8 mouse cellular contexts compared by ENCODE assay signal in the genomic region with DNA sequence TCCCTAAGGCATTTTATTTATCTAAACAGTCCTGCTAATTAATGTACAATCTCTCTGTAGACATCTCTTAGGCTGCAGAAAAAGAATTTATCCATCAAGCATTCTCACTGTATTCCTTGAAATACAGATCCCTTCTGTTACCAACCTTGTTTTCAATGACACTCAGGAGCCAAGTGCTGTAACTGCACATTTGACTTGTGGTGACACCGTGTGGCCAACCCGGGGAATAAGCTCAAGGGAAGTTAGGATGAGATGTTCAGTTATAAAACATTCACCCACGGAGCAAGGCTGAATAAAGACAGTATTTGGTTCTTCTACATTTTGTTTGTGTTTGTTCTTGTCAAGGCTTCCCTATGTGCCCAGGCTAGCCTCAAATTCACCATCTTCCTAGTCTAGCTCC. TPM values are rescaled to one million over a fixed set of nuclear protein-coding genes. Genes with fewer than 3 reads are reported as not detected.
A peak's percentile ranks its signal among the peaks of the same experiment; 100 is the strongest.
DNase-seq lines count a peak whose midpoint lies in the region; ATAC-seq and TF ChIP-seq lines count a peak whose summit lies in the region.

No protein-coding gene starts in this region.

- no peak overlapping the region for H3K4me2 ChIP-seq in hindbrain, embryonic 11.5 days (replicated peaks; ENCODE audit: low read depth, low read length)
- H3K4me2 ChIP-seq in midbrain, embryonic 14.5 days (ENCODE audit: low read length) = no peak overlapping the region

- no peaks in the 10 kb centered on the region; the same call in 1 of the 2 replicates for H3K4me1 ChIP-seq in hindbrain, embryonic 11.5 days (replicated peaks; ENCODE audit: control insufficient read depth, insufficient read depth, low read length)
- H3K4me1 ChIP-seq in midbrain, embryonic 14.5 days (ENCODE audit: control insufficient read depth, insufficient read depth, low read length) = no peaks in the 10 kb centered on the region
- no peaks in the 10 kb centered on the region for H3K4me1 ChIP-seq in thymus, adult 2 months (replicated peaks; ENCODE audit: control insufficient read depth, insufficient read depth, low read length)

- TF ChIP-seq CTCF in left cerebral cortex, adult 2 months (IDR thresholded peaks at IDR 0.05) = peak; percentile 74
- no peak for TF ChIP-seq CTCF in thymus, adult 2 months (IDR thresholded peaks at IDR 0.05; ENCODE audit: borderline replicate concordance, control insufficient read depth, extremely low read depth, insufficient read depth, low read length, poor library complexity)

- peak; percentile 53 to 61 for DNase-seq in cerebellum, postnatal 10 days
- DNase-seq in cerebellum, adult 11-12 months = no peak
- peak in 1 of 2 experiments; percentile 55 for DNase-seq in left cerebral cortex, adult 2 months (ENCODE audit: extremely low spot score in 1 of 2, low spot score in 2 of 2)
- no peak for DNase-seq in left cerebral cortex, adult 11 months (ENCODE audit: low spot score)
- peak; percentile 59 for DNase-seq in ZHBTc4 (ENCODE audit: low read depth, low spot score)
- peak; percentile 47 for DNase-seq in hindbrain, embryonic 11.5 days (ENCODE audit: low spot score)
- DNase-seq in midbrain, embryonic 14.5 days = peak; percentile 84
- no peak for DNase-seq in thymus, adult 2 months

- ATAC-seq in hindbrain, embryonic 11.5 days (ENCODE audit: low FRiP score) = peak; percentile 51; the same call in 1 of the 2 replicates
- no peak for ATAC-seq in midbrain, embryonic 14.5 days (ENCODE audit: low FRiP score, low TSS enrichment)

- intact Hi-C loops in left cerebral cortex, adult 2 months (cut with DNase I) = loop anchor here (1.0 to 5.0 kb wide), 3 partner anchors 56 to 132 kb away; partner anchors contain the start of gene Ddx47

- H3K9me3 ChIP-seq in hindbrain, embryonic 11.5 days (ENCODE audit: control insufficient read depth, low read length) = no peaks in the 10 kb centered on the region
- no peaks in the 10 kb centered on the region for H3K9me3 ChIP-seq in midbrain, embryonic 14.5 days (ENCODE audit: control insufficient read depth, low read length)

- H3K27ac ChIP-seq in left cerebral cortex, adult 2 months = peak overlapping the region; percentile 71
- H3K27ac ChIP-seq in hindbrain, embryonic 11.5 days (ENCODE audit: low read depth, low read length) = no peak overlapping the region
- H3K27ac ChIP-seq in midbrain, embryonic 14.5 days (replicated peaks; ENCODE audit: low read depth, low read length) = no peak overlapping the region
- no peak overlapping the region for H3K27ac ChIP-seq in thymus, adult 2 months (ENCODE audit: control insufficient read depth, insufficient read depth, low read length)

- WGBS in hindbrain, embryonic 11.5 days = 6% methylated on average over 3 of the region's 3 CpGs
- 2% methylated on average over 3 of the region's 3 CpGs for WGBS in midbrain, embryonic 14.5 days
- 5% methylated on average over 3 of the region's 3 CpGs for WGBS in thymus, adult 2 months

- no peak overlapping the region for H3K9ac ChIP-seq in hindbrain, embryonic 11.5 days (ENCODE audit: low read depth, low read length)
- no peak overlapping the region for H3K9ac ChIP-seq in midbrain, embryonic 14.5 days (replicated peaks; ENCODE audit: low read length)

- H3K36me3 ChIP-seq in hindbrain, embryonic 11.5 days (ENCODE audit: control insufficient read depth, insufficient read depth, low read length) = no peaks in the 10 kb centered on the region
- no peaks in the 10 kb centered on the region for H3K36me3 ChIP-seq in midbrain, embryonic 14.5 days (ENCODE audit: control insufficient read depth, insufficient read depth, low read length)
- no peaks in the 10 kb centered on the region for H3K36me3 ChIP-seq in thymus, adult 2 months (ENCODE audit: control insufficient read depth, insufficient read depth, low read length)

- TF ChIP-seq POLR2A in thymus, adult 2 months (IDR thresholded peaks at IDR 0.05; ENCODE audit: control insufficient read depth, extremely low read depth, insufficient read depth, low read length, poor library complexity) = no peak

- no peak overlapping the region for H3K4me3 ChIP-seq in left cerebral cortex, adult 2 months
- H3K4me3 ChIP-seq in hindbrain, embryonic 11.5 days (ENCODE audit: low read depth, low read length) = no peak overlapping the region
- no peak overlapping the region for H3K4me3 ChIP-seq in midbrain, embryonic 14.5 days (replicated peaks; ENCODE audit: low read depth, low read length)
- H3K4me3 ChIP-seq in thymus, adult 2 months (ENCODE audit: control insufficient read depth, insufficient read depth, low read length) = no peak overlapping the region

- H3K27me3 ChIP-seq in hindbrain, embryonic 11.5 days (ENCODE audit: control insufficient read depth, insufficient read depth, low read length) = no peaks in the 10 kb centered on the region
- H3K27me3 ChIP-seq in midbrain, embryonic 14.5 days (ENCODE audit: control insufficient read depth, insufficient read depth, low read length) = no peaks in the 10 kb centered on the region
- H3K27me3 ChIP-seq in thymus, adult 2 months (ENCODE audit: control insufficient read depth, insufficient read depth, low read length) = no peaks in the 10 kb centered on the region

RNA-seq across cellular contexts. Expression of gene Gprc5d, which starts 26.4 kb away (rescaled TPM):
- under 1 TPM in 1 of 2 experiments, not detected in 1; 0.26 TPM for total RNA-seq in left cerebral cortex, adult 2 months (2021)
- not detected in 2 replicates for polyA plus RNA-seq in hindbrain, embryonic 11.5 days (2014; fragmentation: Nextera tagmentation; extraction: Ambion mirVana)
- not detected in 2 replicates for polyA plus RNA-seq in midbrain, embryonic 14.5 days (2014; fragmentation: Nextera tagmentation; extraction: Ambion mirVana)
- 0.22 and 0.59 TPM in 2 replicates for polyA plus RNA-seq in thymus, adult 2 months (2012; rRNA removed)

RNA-seq across cellular contexts. Expression of gene Fam234b, which starts 53.3 kb away (rescaled TPM):
- total RNA-seq in left cerebral cortex, adult 2 months (2021) = 100 to 1,000 TPM; 167 to 178 TPM
- polyA plus RNA-seq in hindbrain, embryonic 11.5 days (2014; fragmentation: Nextera tagmentation; extraction: Ambion mirVana) = 32.5 and 34.2 TPM in 2 replicates
- polyA plus RNA-seq in midbrain, embryonic 14.5 days (2014; fragmentation: Nextera tagmentation; extraction: Ambion mirVana) = 122 and 133 TPM in 2 replicates
- 42.1 TPM in 2 replicates for polyA plus RNA-seq in thymus, adult 2 months (2012; rRNA removed)

RNA-seq across cellular contexts. Expression of gene Hebp1, which starts 53.3 kb away (rescaled TPM):
- total RNA-seq in left cerebral cortex, adult 2 months (2021) = 10 to 100 TPM; 45.3 to 46.9 TPM
- polyA plus RNA-seq in hindbrain, embryonic 11.5 days (2014; fragmentation: Nextera tagmentation; extraction: Ambion mirVana) = 2.6 and 4.1 TPM in 2 replicates
- 3.5 and 8.0 TPM in 2 replicates for polyA plus RNA-seq in midbrain, embryonic 14.5 days (2014; fragmentation: Nextera tagmentation; extraction: Ambion mirVana)
- polyA plus RNA-seq in thymus, adult 2 months (2012; rRNA removed) = 26.4 and 34.1 TPM in 2 replicates

Comparison
In these comparisons a context has a peak if more than half of its experiments do, and no peak if none do; other contexts are left out.
1. DNase-seq: peak in cerebellum, postnatal 10 days (2 of 2), ZHBTc4 (single experiment), hindbrain, embryonic 11.5 days (single experiment) and midbrain, embryonic 14.5 days (single experiment); none in cerebellum, adult 11-12 months (single experiment), left cerebral cortex, adult 11 months (single experiment) and thymus, adult 2 months (single experiment).